Mouse (Mus musculus) forebrain, embryonic 14.5 days (tissue): ENCODE results near the gene Tmem41b. TPM values are rescaled to one million over a fixed set of nuclear protein-coding genes. Genes with fewer than 3 reads are reported as not detected.

Experiments used
- ATAC-seq: fragments of 200-750 bp; cut with Nextera tagmentation; 2 replicates; pipeline ENCODE4 v1.8.0; 2017; ENCODE audit warnings: mild to moderate bottlenecking, moderate library complexity
- DNase-seq: peaks from one replicate; pipeline ENCODE4 v3.0.0-alpha.2; 2015; ENCODE audit warnings: low spot score
- H3K27ac ChIP-seq: fragments of 300-500 bp; sonication (generic); 2 replicates; pipeline ENCODE4 v1.5.1; 2014; ENCODE audit warnings: low read depth, mild to moderate bottlenecking, control low read depth, low read length, moderate library complexity
- H3K27me3 ChIP-seq: fragments of 300-500 bp; sonication (generic); replicated peaks from 2 replicates; pipeline ENCODE4 v1.6.1; 2014; ENCODE audit warnings: low read length, control low read depth, mixed read lengths; ENCODE audit not compliant: control insufficient read depth, insufficient read depth
- H3K36me3 ChIP-seq: fragments of 300-500 bp; sonication (generic); 2 replicates; pipeline ENCODE4 v1.6.1; 2014; ENCODE audit warnings: low read length, control low read depth; ENCODE audit not compliant: control insufficient read depth, insufficient read depth
- H3K4me1 ChIP-seq: fragments of 300-500 bp; sonication (generic); 2 replicates; pipeline ENCODE4 v1.6.1; 2014; ENCODE audit warnings: antibody characterized with exemption, low read length, control low read depth; ENCODE audit not compliant: control insufficient read depth, insufficient read depth
- H3K4me2 ChIP-seq: fragments of 300-500 bp; sonication (generic); 2 replicates; pipeline ENCODE4 v1.6.1; 2014; ENCODE audit warnings: mild to moderate bottlenecking, control low read depth, low read length
- H3K4me3 ChIP-seq: fragments of 300-500 bp; sonication (generic); 2 replicates; pipeline ENCODE4 v1.5.1; 2014; ENCODE audit warnings: low read depth, low read length, control low read depth
- H3K9ac ChIP-seq: fragments of 300-500 bp; sonication (generic); 2 replicates; pipeline ENCODE4 v1.6.1; 2014; ENCODE audit warnings: mild to moderate bottlenecking, low read length, control low read depth, moderate library complexity
- H3K9me3 ChIP-seq: fragments of 300-500 bp; sonication (generic); replicated peaks from 2 replicates; pipeline ENCODE4 v1.6.1; 2016; ENCODE audit warnings: low read length, control low read depth, mixed read lengths; ENCODE audit not compliant: control insufficient read depth
- WGBS: fragments of 180-500 bp; shearing (Covaris S2); extraction: QIAGEN DNeasy Blood & Tissue Kit; methylation state at CpG from one replicate; pipeline ENCODE4 v1.1.7; 2014; 5-methylcytosine and 5-hydroxymethylcytosine counted together
- polyA plus RNA-seq: library from polyadenylated mRNA; unstranded; fragments of >200 nt; fragmentation: Nextera tagmentation; extraction: Ambion mirVana; gene quantifications from 2 replicates; pipeline ENCODE4 v1.2.1, GENCODE M21; 2014

Tmem41b gene
- polyA plus RNA-seq, 1 experiment from 2014 or later = 71.8 TPM

GRCm38 (mm10) chr7:109957996-109958789 lies 28.5 kb downstream of the Tmem41b start:
- Histone ChIP-seq H3K4me2 (peak overlapping the region; percentile 68), H3K36me3 (no peaks in the 10 kb centered on the region), H3K4me3 (peak overlapping the region; percentile 77), H3K27ac (no peak overlapping the region), H3K4me1 (peaks cover 20% of the 10 kb centered on the region), H3K27me3 (no peaks in the 10 kb centered on the region), H3K9ac (peak overlapping the region; percentile 91), H3K9me3 (no peaks in the 10 kb centered on the region)
- ATAC-seq (no peak), DNase-seq (no peak)
- WGBS = 74% methylated on average over 8 of the region's 8 CpGs

- Histone ChIP-seq H3K4me1 (peaks cover 17% of the 10 kb centered on the region), H3K27me3 (no peaks in the 10 kb centered on the region), H3K9me3 (no peaks in the 10 kb centered on the region), H3K27ac (no peak overlapping the region), H3K9ac (no peak overlapping the region), H3K4me2 (no peak overlapping the region), H3K4me3 (no peak overlapping the region), H3K36me3 (no peaks in the 10 kb centered on the region)
- ATAC-seq = no peak
- 70% methylated on average over 6 of the region's 6 CpGs for WGBS
- DNase-seq = no peak
These were observed 31.9 kb downstream of the Tmem41b start for GRCm38 (mm10) chr7:109954622-109955401.

- no peak for ATAC-seq
- Histone ChIP-seq H3K36me3 (no peaks in the 10 kb centered on the region), H3K27me3 (no peaks in the 10 kb centered on the region), H3K4me2 (no peak overlapping the region), H3K9me3 (no peaks in the 10 kb centered on the region), H3K27ac (no peak overlapping the region), H3K4me3 (no peak overlapping the region), H3K9ac (no peak overlapping the region), H3K4me1 (no peaks in the 10 kb centered on the region)
- DNase-seq = no peak
- WGBS = 86% methylated on average over 4 of the region's 4 CpGs
These were observed 35.4 kb downstream of the Tmem41b start for GRCm38 (mm10) chr7:109951297-109951696.

- H3K4me3 ChIP-seq = no peak overlapping the region
- H3K4me2 ChIP-seq = no peak overlapping the region
- ATAC-seq (no peak), DNase-seq (no peak)
- H3K9ac ChIP-seq = no peak overlapping the region
- no peaks in the 10 kb centered on the region for H3K9me3 ChIP-seq
- no peaks in the 10 kb centered on the region for H3K4me1 ChIP-seq
- no peaks in the 10 kb centered on the region for H3K36me3 ChIP-seq
- H3K27ac ChIP-seq = no peak overlapping the region
- no peaks in the 10 kb centered on the region for H3K27me3 ChIP-seq
- WGBS = 69% methylated on average over 6 of the region's 6 CpGs
These were observed 42.2 kb downstream of the Tmem41b start for GRCm38 (mm10) chr7:109944421-109945034.

GRCm38 (mm10) chr7:109929628-109930027 lies 57.1 kb downstream of the Tmem41b start:
- Histone ChIP-seq H3K27ac (no peak overlapping the region), H3K9ac (no peak overlapping the region), H3K27me3 (no peaks in the 10 kb centered on the region), H3K4me3 (no peak overlapping the region), H3K36me3 (peaks cover 52% of the 10 kb centered on the region), H3K4me1 (no peaks in the 10 kb centered on the region), H3K9me3 (no peaks in the 10 kb centered on the region), H3K4me2 (no peak overlapping the region)
- DNase-seq = no peak
- no peak for ATAC-seq

GRCm38 (mm10) chr7:109928365-109928764 lies 58.4 kb downstream of the Tmem41b start:
- no peaks in the 10 kb centered on the region for H3K4me1 ChIP-seq
- H3K9ac ChIP-seq = no peak overlapping the region
- no peaks in the 10 kb centered on the region for H3K27me3 ChIP-seq
- H3K4me2 ChIP-seq = no peak overlapping the region
- H3K27ac ChIP-seq = no peak overlapping the region
- ATAC-seq (no peak), DNase-seq (peak; percentile 5)
- 89% methylated on average over 6 of the region's 6 CpGs for WGBS
- no peak overlapping the region for H3K4me3 ChIP-seq
- H3K9me3 ChIP-seq = no peaks in the 10 kb centered on the region
- H3K36me3 ChIP-seq = peaks cover 53% of the 10 kb centered on the region

- Histone ChIP-seq H3K4me3 (no peak overlapping the region), H3K4me2 (no peak overlapping the region), H3K27me3 (no peaks in the 10 kb centered on the region), H3K9ac (no peak overlapping the region), H3K36me3 (peaks cover 64% of the 10 kb centered on the region), H3K27ac (no peak overlapping the region), H3K9me3 (no peaks in the 10 kb centered on the region), H3K4me1 (no peaks in the 10 kb centered on the region)
- DNase-seq (no peak), ATAC-seq (no peak)
- 87% methylated on average over 2 of the region's 2 CpGs for WGBS
These were observed 61.8 kb downstream of the Tmem41b start for GRCm38 (mm10) chr7:109924965-109925364.

GRCm38 (mm10) chr7:109922889-109923288 lies 63.8 kb downstream of the Tmem41b start:
- ATAC-seq (no peak), DNase-seq (no peak)
- no peaks in the 10 kb centered on the region for H3K27me3 ChIP-seq
- no peaks in the 10 kb centered on the region for H3K4me1 ChIP-seq
- peaks cover 78% of the 10 kb centered on the region for H3K36me3 ChIP-seq
- WGBS = 93% methylated on average over 4 of the region's 4 CpGs
- H3K4me3 ChIP-seq = no peak overlapping the region
- H3K9me3 ChIP-seq = no peaks in the 10 kb centered on the region
- no peak overlapping the region for H3K27ac ChIP-seq
- no peak overlapping the region for H3K4me2 ChIP-seq
- H3K9ac ChIP-seq = no peak overlapping the region
